Mouse (Mus musculus) cerebellum, adult (tissue): ENCODE data around the gene Immp2l.
A peak's percentile ranks its signal among the peaks of the same experiment; 100 is the strongest.

Experiments
- ATAC-seq: cut with Nextera tagmentation; 2 replicates; pipeline ENCODE4 v1.9.2; 2017; ENCODE audit warnings: mild to moderate bottlenecking, moderate library complexity, mixed read lengths; ENCODE audit not compliant: insufficient number of reproducible peaks, low FRiP score, low TSS enrichment

The Immp2l gene

DNA sequence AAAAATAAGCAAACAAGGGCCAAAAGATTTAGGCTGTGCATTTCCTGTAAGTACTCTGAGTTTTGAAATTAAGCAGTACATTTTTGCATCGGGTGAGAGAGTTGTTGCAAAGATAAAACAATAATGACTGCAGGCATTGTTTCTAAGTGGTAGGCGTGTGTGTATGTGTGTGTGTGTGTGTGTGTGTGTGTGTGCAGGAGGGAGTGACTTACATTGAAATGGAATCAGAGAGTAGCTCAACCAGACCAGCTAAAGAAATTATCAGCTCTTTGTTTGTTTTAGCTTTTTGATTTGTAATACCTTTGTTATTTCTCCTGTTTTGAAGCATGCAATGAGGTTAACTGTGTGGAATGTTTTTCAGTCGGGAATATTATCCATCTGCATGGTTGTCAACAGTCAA, 378.0 kb downstream of the Immp2l start:
- ATAC-seq = no peak

DNA sequence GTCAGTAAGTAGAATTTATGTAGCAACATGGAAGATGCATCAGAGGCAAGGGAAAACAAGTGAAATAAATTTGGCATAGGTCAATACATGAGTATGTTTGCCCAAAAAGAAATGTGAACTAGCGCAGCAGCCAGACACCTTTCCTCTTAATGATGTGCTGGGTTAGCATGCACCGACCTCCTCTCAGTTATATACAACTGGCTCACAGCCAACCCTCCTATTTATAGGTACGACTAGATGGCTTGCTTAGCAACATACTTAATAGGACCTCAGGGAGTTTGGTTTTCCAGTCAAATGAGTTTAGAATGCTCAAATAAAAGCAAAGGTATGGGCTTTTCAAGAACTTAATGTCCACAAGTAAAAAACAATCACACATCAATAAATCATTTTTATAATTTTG, 385.5 kb downstream of the Immp2l start:
- no peak for ATAC-seq

DNA sequence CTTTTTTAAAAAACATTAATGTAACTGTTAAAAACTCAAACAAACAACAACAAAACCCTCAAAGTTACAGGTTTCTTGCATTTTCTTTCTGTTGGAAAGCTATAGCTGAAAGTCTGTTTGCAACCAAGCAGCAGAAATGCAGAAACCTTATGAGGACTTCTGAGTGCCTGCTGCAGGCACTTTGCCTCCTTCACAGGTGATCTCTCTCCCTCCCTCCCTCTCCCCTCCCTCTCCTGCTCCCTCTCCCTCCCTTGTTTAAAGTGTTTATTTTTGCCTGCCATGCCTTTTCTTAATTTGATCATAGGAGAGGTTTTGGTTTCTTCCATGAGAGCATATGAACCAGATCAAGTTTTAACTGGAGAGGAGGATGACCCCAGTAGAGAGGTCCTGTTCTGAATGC, 392.7 kb downstream of the Immp2l start:
- ATAC-seq = no peak

DNA sequence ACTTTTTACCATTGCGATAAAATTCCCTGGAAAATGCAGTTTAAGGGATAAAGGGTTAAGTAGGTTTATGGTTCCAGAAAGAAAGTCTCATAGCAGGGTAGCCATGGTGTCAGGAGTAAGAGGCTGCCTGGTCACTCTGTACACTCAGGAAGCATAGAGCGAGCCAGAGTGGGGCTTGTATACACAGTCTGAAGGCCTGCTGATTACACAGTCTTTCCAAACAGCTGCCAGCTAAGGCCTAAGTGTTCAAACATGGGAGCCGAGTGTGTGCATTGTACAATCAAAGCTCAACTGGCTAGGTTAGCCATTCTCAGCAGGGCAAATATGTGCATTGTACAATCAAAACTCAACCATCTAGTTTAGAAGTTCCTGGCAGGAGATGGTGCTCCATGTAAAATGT, 393.2 kb downstream of the Immp2l start:
- ATAC-seq = no peak

DNA sequence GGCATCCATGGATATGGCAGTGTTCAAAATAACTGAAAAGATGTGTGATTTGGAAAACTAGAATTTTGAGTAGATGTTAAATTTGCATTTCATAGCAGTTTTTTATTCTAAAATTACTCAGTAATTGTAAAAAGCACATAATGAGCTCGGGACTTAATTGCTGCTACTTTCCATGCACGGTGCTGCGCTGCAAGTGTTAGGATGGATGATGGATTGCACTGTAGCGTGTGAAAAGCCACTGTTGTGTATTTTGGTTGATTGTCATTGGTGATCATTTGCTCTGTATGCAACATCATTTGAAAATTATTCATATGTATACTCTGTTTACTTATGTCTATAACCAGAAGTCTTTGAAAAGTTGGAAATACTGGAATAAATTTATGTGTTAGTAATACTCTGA, 394.1 kb downstream of the Immp2l start:
- no peak for ATAC-seq

DNA sequence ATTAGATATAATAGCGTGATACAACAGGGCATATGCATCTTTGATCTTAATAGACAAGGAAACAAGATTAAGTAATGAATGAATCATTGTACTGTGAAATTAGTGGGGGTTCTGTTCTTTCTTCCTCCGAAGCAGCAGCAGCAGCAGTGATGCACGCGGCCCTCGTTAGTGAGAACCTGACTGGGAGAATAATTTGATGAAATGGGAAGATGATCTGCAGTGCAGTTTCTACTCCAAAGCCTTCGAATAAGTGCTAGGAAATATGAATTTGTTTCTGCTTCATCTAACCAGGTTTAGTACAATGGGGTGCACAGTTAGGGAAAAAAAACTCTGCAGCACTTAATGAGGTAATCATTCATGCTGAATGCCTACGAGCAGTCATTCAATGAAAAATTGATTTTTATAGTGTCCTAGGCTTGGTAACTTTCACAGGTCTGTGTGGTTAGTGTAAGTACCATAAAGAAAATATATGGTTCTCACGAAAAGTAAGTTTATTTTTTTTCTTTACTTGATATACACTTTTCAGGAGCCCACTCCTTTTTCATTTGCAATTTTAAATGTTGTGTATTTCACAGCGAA, 401.3 kb downstream of the Immp2l start:
- ATAC-seq = no peak

DNA sequence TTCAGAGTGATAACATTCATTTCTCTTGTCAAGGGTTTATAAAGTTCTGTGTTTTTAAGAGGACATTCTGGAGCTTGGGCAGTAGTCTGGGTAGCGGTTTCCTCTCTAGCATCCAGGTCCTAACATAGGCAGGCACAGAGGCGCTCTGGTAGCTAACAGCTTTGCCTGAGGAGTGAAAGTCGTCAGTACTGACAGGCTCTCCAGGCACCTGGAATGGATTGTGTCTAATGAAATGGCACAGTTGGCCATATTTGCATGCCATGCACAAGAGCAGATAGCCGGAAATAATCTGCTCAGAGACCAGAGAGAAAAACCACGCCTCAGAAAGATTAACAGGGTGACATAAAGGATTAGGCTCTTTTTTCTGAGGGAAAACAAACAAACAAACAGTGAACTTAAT, 403.6 kb downstream of the Immp2l start:
- ATAC-seq = peak; percentile 99

DNA sequence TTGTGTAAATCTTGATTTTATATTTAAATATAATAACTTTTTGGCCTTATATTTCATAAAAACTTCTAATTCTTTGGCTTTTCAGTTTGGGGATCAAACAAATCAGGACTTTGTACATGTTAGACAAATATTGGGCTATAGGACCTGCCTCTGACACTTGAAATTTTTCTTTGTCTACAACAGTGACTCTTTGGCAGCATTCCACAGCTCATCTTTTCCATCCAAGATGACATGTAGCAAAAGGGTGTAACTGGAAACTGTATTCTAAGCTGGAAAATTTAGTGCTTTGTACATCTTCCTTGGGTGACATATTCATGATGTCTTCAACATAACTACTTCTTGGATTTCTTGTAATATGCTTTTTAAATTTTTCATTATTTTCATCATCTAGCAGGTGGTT, 404.9 kb downstream of the Immp2l start:
- ATAC-seq = no peak

DNA sequence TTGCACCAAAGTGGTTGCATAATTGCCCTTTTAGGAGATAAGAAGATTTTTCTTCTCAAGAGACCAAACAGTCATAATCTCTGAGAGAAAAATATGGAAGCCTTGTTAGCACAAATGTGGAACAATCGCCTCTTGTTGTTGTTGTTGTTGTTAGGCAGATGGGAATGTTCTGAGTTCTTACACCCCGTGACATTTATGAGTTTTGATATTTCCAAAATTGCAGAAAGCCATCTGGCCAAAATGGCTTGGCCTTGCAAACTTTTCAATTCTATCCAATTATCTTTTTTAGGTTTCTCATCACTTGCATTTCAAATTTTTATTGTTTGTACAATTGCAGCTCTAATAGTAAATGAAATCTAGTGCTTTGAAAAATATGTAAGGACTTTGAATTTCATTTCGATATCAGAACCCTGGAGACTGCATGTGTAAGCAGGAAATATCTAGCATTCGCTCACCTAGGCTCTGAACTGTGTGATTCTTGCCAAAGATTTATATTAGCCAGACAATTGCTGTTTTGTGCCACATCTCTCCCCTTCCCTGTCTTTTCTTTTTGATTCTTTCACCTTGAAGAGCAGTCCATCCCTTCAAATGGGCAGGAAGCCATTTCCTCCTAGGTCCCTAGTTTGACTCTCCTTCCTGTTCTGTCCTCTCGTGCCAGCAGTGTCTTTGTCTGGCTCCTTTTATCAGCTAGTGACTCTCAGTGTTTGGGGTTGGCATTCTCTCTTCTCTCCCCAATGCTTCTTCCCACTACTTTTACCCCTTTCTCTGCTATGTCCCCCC, 412.5 kb downstream of the Immp2l start:
- peak; percentile 62 for ATAC-seq

DNA sequence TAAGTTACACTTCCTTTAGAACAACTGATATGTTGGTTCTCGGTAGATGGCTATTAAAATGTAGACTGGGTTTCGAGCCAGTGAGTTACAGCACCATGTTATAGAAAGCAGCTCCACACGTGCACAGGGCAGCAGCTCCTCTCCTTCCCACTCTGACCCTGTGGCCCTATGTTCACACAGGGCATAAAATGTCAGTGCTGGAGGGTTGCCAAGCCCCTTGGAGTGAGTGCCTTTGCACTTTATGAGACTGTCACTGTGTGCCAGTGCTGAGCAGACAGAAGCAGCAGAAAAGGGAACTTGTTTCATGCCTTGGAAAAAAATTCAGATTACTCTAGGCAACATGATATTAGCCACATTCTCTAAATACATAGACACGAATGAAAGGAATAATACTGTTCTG, 414.6 kb downstream of the Immp2l start:
- ATAC-seq = peak; percentile 4; the same call in 1 of the 2 replicates

DNA sequence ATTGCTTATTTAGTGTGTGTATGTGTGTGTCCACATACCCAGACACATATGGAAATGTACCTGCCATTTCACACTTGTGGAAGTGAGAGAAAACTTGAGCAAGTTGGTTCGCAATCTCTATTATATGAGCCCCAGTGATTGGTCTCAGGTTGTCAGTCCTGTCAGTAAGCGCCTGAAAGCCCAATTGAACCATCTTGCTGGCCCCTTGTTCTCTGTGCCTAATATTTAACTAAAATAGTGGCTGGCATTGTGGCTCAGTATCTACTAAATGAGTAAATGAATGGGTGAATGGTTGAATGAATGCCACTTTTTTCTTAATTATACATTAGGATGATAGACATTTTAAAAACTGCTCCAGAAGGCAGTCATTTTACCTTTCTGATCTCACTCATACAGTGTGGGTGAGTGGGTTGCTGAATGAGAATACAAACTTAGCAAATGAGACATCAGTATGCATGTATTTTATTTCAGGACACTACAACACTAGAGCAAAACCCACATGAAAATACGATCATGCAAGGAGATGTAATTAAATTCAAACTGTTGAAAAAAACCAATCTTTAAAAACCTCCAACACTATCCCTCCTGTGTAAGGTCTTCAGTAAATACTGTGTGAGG, 444.6 kb downstream of the Immp2l start:
- no peak for ATAC-seq

DNA sequence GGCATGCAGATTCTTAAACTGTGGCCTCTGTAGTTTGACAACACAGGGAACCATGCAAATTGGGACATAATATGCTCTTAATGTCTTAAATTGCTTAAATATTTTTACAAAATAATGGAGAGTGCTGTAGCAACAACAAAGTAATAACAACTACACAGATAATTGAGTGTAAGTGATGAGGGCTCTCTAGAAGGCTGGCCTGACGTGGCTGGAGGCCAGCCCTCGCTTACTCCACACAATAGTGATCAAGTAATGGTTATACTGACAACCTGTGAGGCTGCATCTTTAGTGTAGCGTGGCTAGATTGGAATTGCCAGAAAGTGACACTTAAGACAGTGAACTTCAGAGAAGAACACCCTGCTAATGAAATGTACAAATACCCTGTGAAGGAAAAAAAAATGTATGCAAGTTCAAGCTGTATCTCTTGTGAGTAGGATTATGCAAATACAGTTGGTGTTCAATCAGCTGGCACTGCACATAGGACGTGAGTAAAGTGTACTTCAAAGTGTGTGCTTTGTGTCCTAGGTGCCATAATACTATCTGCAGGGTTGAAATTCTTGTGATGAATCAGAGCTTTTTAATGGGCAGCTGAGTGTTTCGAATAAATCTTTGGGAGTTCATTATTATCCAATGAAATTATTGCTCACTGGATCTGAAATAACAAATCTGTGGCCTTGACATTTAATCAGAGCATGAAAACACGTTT, 445.4 kb downstream of the Immp2l start:
- no peak for ATAC-seq

DNA sequence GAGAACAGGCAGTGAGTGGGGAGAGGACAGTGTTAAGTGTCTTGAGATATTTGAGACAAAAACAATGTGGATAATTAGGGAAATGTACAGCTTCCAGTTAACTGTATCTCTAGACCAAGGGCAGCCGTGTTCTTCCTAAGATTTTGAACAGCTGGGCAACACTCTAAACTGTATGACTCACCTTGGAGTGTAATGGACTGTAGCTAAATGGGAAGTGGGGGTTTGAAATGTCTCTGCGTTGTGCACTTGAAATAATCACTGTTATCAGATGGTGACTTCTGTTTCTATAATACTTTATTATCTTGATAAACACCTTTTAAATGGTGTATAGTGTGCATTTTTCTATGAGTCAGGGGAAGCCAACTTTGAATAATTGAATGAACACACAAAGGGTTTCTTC, 457.6 kb downstream of the Immp2l start:
- ATAC-seq = no peak

DNA sequence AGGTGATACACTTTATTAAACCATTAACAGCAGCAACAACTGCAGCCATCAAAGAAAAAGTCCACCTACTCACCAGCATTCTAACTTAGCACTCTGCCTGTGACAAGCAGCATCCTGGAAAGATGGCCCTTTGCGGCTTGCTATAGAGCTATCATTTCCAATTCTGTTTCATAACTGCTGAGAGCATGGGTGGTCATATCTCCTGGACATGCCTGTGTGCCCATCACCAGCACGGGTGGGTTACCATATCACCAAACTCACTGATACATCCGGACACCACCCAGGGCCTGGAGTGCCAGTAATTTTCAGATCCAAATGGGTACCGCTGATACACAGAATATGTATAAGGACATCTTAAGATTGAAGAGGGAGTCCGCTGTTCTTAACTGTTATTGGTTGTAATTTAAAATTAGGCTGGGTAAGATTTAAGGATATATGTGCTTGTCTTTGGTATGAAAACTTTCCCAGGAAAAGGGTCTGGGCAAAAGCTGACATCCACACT, 459.3 kb downstream of the Immp2l start:
- ATAC-seq = no peak

DNA sequence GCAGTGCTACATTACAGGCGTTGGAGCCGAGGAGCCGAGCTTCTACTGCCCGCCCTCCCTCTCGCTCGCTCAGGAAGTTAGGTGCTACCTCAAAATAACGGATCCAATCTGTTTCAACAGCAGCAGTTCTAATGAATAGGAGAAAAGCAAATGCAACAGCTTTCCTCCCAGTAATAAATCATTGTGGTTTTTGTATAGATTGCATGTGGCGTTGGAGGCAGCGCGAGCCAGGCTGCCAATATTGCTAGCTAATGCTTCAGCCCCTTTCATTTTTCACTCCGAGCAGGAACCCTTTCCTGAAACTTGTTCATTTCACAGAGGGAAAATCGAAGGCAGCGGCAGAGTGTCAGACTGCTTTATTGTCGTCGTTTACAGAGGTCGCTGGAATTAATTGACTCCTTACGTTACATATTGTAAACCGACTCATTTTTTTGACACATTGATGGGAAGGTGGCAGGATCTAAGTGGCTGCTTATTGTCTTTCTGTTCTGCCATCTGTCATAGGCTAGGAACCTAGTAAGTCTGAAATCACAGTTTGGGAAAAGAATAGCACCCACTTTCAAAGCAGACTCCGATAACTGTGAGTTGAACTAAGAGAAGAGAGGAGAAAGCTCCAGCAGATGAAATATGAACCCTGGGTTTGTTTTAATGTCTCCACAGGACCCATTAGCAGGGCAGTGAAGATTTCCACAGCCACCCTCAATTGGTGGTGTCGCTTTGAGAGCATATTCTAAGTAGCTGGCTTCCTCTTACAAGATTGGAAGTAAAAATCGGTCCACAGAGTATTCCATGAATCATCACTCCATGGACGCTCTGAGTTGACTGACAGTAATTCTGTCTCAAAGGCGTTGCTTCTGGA, 459.9 kb downstream of the Immp2l start:
- ATAC-seq = peak; percentile 34; the same call in 1 of the 2 replicates

DNA sequence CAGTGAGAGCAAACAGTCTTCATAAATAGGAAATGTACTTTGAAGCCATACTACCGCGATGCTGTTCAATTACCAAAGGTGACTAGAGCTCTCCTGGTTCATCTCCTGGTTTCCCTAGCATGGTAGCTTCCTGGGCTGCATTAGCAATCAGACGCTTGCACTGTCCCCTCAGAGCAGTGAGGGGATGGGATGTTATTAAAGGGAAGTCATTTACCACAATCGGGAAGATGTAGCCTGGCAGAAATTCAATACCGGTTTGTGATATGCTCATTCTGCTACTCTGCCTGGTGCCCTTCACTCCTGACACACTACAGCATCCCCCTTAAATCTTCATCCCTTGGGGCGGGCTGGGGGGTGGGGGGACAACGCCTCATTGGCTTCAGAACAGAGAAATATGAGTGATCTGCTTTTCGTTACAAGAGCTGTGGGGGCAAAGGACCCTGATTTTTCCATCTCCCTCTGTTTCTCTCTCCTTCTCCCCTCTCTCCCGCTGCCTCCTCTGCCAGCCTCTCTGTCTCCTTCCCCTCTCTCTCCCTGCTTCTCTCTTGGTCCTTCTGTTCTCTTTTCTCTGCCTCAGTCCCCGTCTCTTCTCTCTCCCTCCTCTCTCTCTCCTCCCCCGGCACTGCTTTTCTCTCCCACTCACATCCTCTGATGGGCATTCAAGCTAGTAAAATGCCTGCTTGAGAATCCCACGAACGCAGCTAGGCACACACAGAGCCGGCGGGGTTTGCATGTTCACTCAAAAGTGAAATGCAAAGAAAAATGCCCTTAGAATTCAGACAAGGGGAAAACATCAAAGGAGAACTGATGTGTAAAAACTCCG, 461.0 kb downstream of the Immp2l start:
- peak; percentile 38 for ATAC-seq

DNA sequence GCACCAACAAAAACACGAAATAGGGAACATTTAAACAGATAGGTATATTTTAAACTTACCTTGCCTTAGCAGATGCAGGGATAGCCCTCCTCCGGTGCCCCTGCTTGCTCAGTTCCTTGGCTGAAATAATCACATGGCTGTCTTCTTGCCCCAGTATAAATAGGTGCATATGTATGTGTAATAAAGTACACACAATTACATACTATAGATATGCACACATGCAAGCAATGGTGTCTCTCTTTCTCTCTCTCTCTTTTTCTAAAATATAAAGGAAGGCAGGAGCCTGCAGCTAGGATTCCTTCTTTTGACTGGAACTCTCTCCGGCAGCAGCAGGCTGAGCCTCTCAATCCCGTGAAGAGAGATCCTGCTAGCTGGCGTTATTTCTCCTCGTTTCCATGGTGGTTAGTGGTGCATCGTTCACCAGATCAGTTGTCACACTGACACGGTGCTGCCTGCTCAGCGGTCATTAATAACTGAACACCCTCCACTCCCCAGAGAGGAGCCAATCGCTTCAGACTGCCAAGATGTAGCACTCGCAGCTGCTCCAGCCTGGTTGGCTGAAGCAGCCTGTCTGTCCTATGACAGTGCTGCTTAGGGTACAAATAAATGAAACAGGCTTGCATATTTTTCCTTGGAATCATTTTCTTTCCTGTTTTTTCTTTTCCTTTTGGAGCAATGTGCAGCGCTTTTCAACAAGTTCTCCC, 461.8 kb downstream of the Immp2l start:
- ATAC-seq = peak; percentile 88

DNA sequence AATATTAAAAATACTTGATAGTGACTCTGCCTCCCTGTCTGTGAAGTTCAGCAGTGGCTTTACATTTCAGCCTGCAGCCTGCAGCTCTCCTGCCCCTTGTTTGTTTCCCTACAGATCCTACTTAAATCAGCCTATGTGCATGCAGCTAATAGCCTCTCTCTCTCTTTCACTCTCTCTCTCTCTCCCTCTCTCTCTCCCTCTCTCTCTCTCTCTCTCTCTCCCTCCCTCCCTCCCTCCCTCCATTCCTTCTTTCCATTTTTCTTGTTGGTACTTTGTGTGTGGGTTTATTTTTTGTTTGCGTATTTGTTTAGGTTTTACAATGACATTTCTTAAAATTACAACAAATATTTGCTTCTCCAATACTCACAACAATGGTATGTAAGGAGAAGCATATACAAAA, 462.4 kb downstream of the Immp2l start, which contains the start of gene Lrrn3:
Gene Lrrn3, minus strand, starts transcription at position 101 of the 400 bp plus-strand sequence.
- no peak for ATAC-seq
